Mouse (Mus musculus): ENCODE data around the gene Rbpj. TPM values are rescaled to one million over a fixed set of nuclear protein-coding genes. Genes with fewer than 3 reads are reported as not detected.

Rbpj gene
- polyA plus RNA-seq, 1 experiment from 2014 or later, result 27.9 TPM

DNA sequence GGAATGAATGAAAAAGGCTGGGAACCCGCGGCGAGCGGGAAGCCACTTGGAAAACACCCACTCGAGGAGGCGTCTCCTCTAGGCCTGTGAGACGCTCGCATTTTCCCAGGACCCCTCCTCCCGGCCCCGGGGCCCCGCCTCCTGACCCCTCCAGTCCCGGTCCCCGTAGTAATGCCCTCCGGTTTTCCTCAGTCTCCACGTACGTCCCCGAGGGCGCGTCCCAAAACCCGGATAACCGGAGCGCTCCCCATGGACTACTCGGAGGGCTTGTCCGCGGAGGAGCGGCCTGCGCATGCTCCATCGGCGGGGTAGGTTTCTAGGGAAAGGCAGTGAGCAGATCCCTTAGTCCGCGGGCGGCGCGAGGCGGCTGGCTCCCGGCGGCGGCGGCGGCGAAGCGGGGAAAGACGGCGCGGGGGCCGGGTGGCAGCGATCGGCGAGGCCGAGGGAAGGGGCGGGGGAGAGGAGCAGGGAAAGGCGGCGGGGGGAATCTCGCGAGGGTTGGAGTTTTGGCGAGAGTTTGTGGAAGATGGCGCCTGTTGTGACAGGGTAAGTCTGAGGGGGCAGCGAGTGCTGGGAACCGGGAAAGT, 124.3 kb downstream of the Rbpj start:
- peak; percentile 91 for ATAC-seq
- no peaks in the 10 kb centered on the region for H3K27me3 ChIP-seq (replicated peaks)
- WGBS, result 0% methylated on average over 51 of the region's 59 CpGs
- H3K36me3 ChIP-seq, result no peaks in the 10 kb centered on the region
- peak overlapping the region; percentile 96 for H3K4me3 ChIP-seq (replicated peaks)
- no peaks in the 10 kb centered on the region for H3K9me3 ChIP-seq
- peak overlapping the region; percentile 99 for H3K27ac ChIP-seq
- peak overlapping the region; percentile 94 for H3K9ac ChIP-seq
- H3K4me2 ChIP-seq (replicated peaks), result peak overlapping the region; percentile 95
- peaks cover 7% of the 10 kb centered on the region; the same call in 1 of the 2 replicates for H3K4me1 ChIP-seq (replicated peaks)

DNA sequence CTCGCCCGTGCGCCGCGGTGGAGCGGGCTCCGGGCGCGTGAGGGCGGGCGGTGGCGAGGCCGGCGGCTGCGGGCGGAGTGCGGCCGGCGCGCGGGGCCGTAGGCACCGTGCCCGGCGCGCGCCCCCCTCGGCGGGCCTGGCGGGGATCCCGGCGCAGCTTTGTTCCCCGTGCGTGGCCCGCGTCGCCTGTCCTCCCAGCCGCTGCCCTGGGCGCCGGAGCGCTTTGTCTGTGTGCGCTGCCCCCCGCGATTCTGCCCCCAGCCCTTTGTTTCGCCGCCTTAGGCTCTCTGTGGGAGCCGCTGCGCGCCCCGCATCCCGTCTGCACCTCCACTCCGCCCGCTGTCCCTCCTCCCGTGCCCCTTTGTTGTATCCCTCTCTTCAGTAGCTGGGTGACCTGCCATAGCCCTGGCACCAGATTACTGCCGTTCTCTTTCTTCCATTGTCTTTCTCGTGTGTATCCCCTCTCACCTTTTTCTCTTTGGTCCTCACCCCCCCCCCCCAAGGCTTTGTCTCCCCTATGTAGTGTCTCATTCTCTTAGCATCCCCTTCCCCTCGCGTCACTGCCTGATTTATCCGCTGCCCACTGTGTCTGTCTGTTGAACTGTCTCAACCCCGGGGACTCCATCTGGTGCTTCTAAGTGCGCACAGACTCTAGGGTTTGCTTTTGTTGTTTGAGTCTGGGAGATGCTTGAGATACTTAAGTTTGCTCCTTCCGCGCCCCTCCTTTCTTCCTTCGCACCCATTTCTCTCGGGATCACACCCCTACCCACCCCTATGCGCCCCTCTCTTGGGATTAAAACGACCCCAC, 125.1 kb downstream of the Rbpj start:
- peak; percentile 3; the same call in 1 of the 2 replicates for ATAC-seq
- Histone ChIP-seq H3K9ac (peak overlapping the region; percentile 94), H3K27me3 (replicated peaks) (no peaks in the 10 kb centered on the region), H3K4me1 (replicated peaks) (peaks cover 7% of the 10 kb centered on the region; the same call in 1 of the 2 replicates), H3K4me3 (replicated peaks) (peak overlapping the region; percentile 96), H3K4me2 (replicated peaks) (peak overlapping the region; percentile 95), H3K36me3 (no peaks in the 10 kb centered on the region), H3K9me3 (no peaks in the 10 kb centered on the region), H3K27ac (peak overlapping the region; percentile 99)
- under 1% methylated on average over 53 of the region's 67 CpGs for WGBS

DNA sequence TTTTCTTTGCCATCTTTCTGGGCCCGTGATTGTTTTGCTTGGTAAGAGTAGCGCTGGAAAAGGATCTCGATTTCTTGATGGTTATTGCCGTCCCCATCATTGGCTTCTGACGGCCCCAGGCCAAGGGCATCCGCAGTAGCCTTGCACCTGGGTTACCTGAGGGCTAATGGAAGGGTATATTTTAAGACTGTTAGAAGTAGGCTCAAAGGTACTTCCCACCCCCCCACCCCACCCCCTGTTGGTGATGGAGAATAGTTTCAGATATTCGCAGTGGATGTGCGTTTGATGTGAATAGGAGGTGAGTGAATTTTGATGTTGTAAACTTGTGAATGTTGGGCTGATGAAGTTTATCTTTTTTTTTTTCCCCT, 125.7 kb downstream of the Rbpj start:
- Histone ChIP-seq H3K4me2 (replicated peaks) (peak overlapping the region; percentile 95), H3K4me1 (replicated peaks) (peaks cover 7% of the 10 kb centered on the region), H3K9me3 (no peaks in the 10 kb centered on the region), H3K36me3 (no peaks in the 10 kb centered on the region), H3K27ac (peak overlapping the region; percentile 99), H3K27me3 (replicated peaks) (no peaks in the 10 kb centered on the region), H3K9ac (peak overlapping the region; percentile 94), H3K4me3 (replicated peaks) (peak overlapping the region; percentile 96)
- WGBS, result 2% methylated on average over 8 of the region's 8 CpGs
- ATAC-seq, result no peak

DNA sequence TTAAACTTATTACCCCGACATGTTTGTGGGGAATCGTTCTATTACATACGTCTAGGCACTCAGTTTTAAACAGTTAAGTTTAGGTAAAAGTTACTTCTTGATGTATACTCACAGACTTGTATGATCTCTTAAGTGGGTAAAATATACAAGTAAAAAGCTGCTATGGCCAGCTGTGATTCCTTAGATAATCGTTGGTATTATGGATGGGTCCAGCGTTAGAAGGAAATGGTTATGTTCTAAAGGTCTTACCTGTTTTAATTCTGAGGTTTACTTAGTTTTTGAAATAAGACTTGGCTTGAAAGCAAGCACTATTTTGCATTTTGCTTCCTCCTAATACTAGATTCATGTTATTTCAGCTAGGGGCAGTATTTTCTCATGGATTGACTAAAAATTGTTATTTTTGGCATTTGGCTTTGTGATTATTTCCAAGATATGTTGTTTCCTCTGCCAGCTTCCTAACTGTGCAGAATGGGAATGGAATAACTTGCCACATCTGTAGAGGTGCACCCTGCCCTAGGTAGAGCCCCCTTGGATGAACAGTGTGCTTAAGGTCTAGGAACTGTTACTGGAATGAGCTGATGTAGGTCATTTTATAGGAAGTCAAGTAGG, 127.2 kb downstream of the Rbpj start:
- H3K36me3 ChIP-seq, result no peaks in the 10 kb centered on the region
- no peak overlapping the region for H3K4me3 ChIP-seq (replicated peaks)
- ATAC-seq, result no peak
- H3K4me2 ChIP-seq (replicated peaks), result no peak overlapping the region
- no peaks in the 10 kb centered on the region for H3K27me3 ChIP-seq (replicated peaks)
- no peak overlapping the region for H3K9ac ChIP-seq
- H3K27ac ChIP-seq, result no peak overlapping the region
- 64% methylated on average over 5 of the region's 5 CpGs for WGBS
- no peaks in the 10 kb centered on the region for H3K9me3 ChIP-seq
- peaks cover 7% of the 10 kb centered on the region for H3K4me1 ChIP-seq (replicated peaks)

DNA sequence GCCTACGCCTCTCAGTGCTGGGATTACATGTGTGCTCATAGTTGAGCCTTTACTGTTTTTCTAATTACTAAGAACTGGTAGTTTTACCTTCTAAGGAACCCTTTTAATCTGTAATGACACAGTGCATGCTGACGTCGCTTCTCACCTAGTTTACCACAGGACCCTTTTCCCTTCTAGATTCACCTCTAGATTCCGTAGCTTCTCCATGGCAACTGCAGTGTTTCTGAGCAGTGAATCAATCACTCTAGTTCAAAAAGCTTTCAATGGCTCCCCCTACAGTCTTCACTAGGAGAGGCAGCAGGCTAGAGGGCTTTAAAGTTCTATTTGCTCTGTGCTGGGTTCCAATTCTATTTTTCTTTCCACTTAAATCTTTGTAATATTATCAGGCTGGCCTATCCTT, 128.3 kb downstream of the Rbpj start:
- Histone ChIP-seq H3K9ac (no peak overlapping the region), H3K36me3 (no peaks in the 10 kb centered on the region), H3K4me1 (replicated peaks) (peaks cover 7% of the 10 kb centered on the region), H3K4me3 (replicated peaks) (no peak overlapping the region), H3K4me2 (replicated peaks) (no peak overlapping the region), H3K27ac (no peak overlapping the region), H3K27me3 (replicated peaks) (no peaks in the 10 kb centered on the region), H3K9me3 (no peaks in the 10 kb centered on the region)
- WGBS, result 40% methylated on average over 4 of the region's 4 CpGs
- no peak for ATAC-seq

DNA sequence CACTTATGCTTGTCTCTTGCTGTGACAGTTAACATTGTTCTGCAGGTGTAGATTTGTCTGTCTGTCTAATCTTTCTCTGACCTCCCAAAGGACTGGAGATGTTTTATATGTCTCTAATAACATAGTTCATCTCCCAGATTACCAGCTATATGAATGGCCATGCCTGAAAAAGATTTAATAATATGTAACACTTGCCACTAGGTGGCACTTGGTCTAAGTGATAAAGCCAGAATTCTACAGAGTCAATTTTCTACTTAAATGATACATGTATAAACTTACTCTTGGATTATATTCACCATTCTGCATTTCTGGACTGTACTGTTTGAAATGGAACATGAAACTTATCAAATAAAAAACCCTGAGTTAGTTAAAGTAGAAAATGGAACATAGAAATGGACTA, 132.6 kb downstream of the Rbpj start:
- H3K27ac ChIP-seq, result no peak overlapping the region
- no peak for ATAC-seq
- H3K4me3 ChIP-seq (replicated peaks), result no peak overlapping the region
- no peaks in the 10 kb centered on the region for H3K9me3 ChIP-seq
- no peaks in the 10 kb centered on the region for H3K27me3 ChIP-seq (replicated peaks)
- H3K4me1 ChIP-seq (replicated peaks), result peaks cover 3% of the 10 kb centered on the region; the same call in 1 of the 2 replicates
- H3K9ac ChIP-seq, result no peak overlapping the region
- H3K4me2 ChIP-seq (replicated peaks), result no peak overlapping the region
- H3K36me3 ChIP-seq, result no peaks in the 10 kb centered on the region

DNA sequence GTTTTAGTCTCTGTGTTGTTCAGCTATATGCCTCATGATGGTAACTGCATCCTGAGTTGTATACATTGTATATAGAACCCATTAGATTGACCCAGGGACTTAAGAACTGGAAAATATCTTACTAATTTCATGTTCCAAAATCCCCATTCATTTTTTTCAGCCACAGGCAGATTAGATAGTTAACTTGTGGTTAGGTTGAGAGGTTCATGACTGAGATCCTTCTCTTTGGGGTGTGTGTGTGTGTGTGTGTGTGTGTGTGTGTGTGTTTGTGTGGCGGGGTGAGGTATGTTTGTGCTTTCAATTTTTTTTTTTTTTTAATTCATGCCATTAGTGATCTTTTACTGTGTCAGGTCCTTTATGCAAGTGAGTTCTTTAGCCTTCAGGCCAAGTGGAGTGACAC, 133.2 kb downstream of the Rbpj start:
- no peaks in the 10 kb centered on the region for H3K36me3 ChIP-seq
- H3K4me3 ChIP-seq (replicated peaks), result no peak overlapping the region
- peaks cover 2% of the 10 kb centered on the region; the same call in 1 of the 2 replicates for H3K4me1 ChIP-seq (replicated peaks)
- no peaks in the 10 kb centered on the region for H3K27me3 ChIP-seq (replicated peaks)
- no peaks in the 10 kb centered on the region for H3K9me3 ChIP-seq
- H3K27ac ChIP-seq, result no peak overlapping the region
- no peak overlapping the region for H3K9ac ChIP-seq
- WGBS, result 93% methylated on average over 1 of the region's 1 CpGs
- no peak for ATAC-seq
- no peak overlapping the region for H3K4me2 ChIP-seq (replicated peaks)

DNA sequence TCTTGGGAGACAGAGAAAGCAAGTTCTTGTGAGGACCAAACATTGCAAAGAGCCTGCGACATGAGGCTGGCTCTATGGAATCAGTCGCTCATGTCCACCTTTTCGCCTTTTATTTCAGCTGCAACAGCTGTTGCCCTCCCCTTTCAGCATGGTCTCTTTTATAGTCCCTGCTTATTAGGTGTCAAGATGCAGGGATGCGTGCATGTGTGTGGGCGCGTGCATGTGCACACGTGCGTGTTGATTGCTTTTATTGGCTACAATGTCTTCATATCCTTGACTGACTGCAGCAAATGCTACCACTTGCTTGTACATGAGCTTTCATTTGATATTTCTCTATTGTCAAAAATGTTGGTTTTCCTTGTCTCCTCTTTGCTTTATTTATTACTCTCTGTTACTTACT, 136.2 kb downstream of the Rbpj start:
- Histone ChIP-seq H3K27ac (no peak overlapping the region), H3K27me3 (replicated peaks) (no peaks in the 10 kb centered on the region), H3K4me1 (replicated peaks) (no peaks in the 10 kb centered on the region), H3K9ac (no peak overlapping the region), H3K4me2 (replicated peaks) (no peak overlapping the region), H3K4me3 (replicated peaks) (no peak overlapping the region), H3K9me3 (no peaks in the 10 kb centered on the region), H3K36me3 (no peaks in the 10 kb centered on the region)
- no peak for ATAC-seq
- 93% methylated on average over 8 of the region's 8 CpGs for WGBS

DNA sequence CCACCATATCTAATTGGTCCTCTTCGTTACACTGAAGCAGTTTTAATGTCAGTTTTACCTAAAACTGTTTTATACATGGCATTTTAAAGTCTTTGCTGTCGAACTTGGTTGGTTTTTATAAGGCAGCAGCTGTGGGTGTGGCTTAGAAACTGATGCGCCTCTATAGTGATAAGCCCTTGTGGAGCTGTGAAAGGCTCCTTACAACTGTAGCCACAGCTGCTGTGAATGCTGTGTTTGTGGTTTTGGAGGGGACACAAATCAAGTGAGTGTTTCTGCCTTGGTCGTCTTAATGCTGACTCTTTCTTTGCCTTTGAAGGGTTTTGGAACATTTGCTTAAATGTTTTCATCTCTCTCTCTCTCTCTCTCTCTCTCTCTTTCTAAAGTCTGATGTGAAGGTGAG, 139.5 kb downstream of the Rbpj start:
- 77% methylated on average over 4 of the region's 4 CpGs for WGBS
- Histone ChIP-seq H3K4me3 (replicated peaks) (no peak overlapping the region), H3K9me3 (no peaks in the 10 kb centered on the region), H3K36me3 (no peaks in the 10 kb centered on the region), H3K4me1 (replicated peaks) (no peaks in the 10 kb centered on the region), H3K27ac (no peak overlapping the region), H3K27me3 (replicated peaks) (no peaks in the 10 kb centered on the region), H3K4me2 (replicated peaks) (no peak overlapping the region), H3K9ac (no peak overlapping the region)
- ATAC-seq, result no peak

DNA sequence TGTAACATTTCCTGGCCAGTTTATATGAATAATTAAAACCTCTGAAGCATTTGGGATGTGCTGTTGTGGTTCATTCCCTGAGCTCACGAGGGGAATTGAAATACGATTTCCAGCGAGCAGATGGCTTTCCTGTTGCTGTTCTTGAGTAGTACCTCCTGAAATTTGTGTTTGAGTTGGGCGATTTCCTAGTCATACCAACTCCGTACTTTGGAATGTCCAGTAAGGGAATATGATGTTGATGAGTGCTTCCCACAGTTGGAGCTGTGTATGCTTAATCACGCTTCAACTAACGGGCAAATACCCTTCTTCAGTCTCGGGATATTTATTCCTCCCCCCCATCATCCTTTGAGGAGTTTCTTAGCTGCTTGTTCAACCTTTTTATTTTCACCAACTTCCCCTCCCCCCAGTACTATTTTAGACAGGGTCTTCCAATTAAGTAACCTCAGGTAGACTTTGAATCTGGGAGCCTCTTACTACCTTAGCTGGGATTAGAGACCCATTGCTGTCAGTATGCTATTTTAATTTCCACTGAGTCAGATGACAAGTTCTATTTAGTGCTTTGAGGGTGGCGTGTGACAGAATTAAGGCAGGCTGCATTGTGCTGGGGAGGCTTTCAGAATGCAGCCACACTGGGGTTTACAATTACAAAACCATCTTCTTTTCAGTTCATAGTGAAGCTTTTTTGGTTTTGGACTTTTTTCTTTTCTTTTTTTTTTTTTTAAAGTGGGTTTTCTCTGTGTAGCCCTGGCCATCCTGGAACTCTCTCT, 141.5 kb downstream of the Rbpj start:
- Histone ChIP-seq H3K36me3 (no peaks in the 10 kb centered on the region), H3K9ac (no peak overlapping the region), H3K4me2 (replicated peaks) (no peak overlapping the region), H3K4me1 (replicated peaks) (no peaks in the 10 kb centered on the region), H3K27me3 (replicated peaks) (no peaks in the 10 kb centered on the region), H3K4me3 (replicated peaks) (no peak overlapping the region), H3K27ac (no peak overlapping the region), H3K9me3 (no peaks in the 10 kb centered on the region)
- no peak for ATAC-seq
- WGBS, result 74% methylated on average over 9 of the region's 9 CpGs

DNA sequence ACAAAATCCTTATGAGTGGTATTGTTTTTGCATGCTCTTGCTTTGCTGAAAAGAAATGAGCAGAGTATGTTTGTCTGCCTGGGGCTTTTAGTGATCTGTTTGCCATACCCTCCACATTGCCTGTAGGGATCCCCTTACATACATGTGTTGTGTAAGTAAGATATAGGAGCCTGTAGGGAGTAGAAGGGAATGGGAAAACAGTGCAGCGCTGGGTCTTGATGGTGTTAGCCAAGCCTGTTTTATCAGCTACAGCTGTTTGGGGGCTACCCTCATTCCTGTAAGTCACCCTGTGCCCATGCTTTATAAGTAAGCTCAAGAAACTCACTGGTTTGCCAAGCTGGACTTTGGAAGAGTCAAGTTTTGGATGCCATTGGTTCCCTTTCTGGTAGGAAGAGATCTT, 152.9 kb downstream of the Rbpj start:
- no peak for ATAC-seq
- H3K9ac ChIP-seq, result no peak overlapping the region
- WGBS, result 90% methylated on average over 1 of the region's 1 CpGs
- no peak overlapping the region for H3K4me2 ChIP-seq (replicated peaks)
- H3K4me3 ChIP-seq (replicated peaks), result no peak overlapping the region
- H3K27me3 ChIP-seq (replicated peaks), result no peaks in the 10 kb centered on the region
- no peaks in the 10 kb centered on the region for H3K9me3 ChIP-seq
- H3K27ac ChIP-seq, result no peak overlapping the region
- no peaks in the 10 kb centered on the region for H3K36me3 ChIP-seq
- H3K4me1 ChIP-seq (replicated peaks), result 0 out of 2 replicates have a peak, but pooled peaks cover 2% of the 10 kb centered on the region

DNA sequence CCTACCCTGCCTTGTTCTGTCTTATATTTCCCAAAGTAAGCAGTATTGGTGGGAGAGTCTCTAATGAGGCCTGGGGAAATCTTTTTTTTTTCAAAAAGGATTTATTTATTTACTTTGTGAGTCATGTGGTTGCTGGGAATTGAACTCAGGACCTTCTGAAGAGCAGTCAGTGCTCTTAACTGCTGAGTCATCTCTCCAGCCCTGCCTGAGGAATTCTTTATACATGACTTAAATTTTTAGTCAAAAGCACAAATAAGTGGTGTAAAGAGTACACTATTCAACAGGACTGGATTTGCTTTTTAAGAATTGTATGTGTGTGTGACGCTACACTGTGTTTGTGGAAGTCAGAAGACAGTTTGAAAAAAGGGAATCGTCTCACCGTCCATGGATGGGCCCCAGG, 166.1 kb downstream of the Rbpj start:
- Histone ChIP-seq H3K27ac (no peak overlapping the region), H3K4me3 (replicated peaks) (no peak overlapping the region), H3K27me3 (replicated peaks) (no peaks in the 10 kb centered on the region), H3K4me2 (replicated peaks) (no peak overlapping the region), H3K4me1 (replicated peaks) (no peaks in the 10 kb centered on the region), H3K36me3 (no peaks in the 10 kb centered on the region), H3K9me3 (no peaks in the 10 kb centered on the region), H3K9ac (no peak overlapping the region)
- 77% methylated on average over 3 of the region's 3 CpGs for WGBS
- no peak for ATAC-seq
